In the genomic region with DNA sequence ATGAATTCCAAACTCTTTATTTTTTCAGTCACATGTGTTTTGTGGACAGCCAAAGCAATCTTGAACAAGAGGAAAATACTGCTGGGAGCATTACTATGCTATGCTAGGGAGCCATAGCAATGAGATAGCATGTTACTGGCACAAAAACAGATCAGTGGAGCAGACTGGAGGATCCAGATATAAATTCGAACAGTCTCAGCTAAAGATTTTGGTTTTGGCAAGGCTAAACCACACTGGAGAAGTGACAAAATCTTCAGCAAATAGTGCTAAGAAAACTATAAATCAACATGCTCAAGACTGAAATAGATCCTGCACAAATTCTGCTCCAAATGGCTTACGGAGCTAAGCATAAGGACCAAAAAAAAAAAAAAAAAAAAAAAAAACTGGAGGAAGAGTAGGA, we compare ENCODE assay signal across 16 mouse cellular contexts. TPM values are rescaled to one million over a fixed set of nuclear protein-coding genes. Genes with fewer than 3 reads are reported as not detected.
"Had no signal": no experiment of that assay in that cellular context is flagged by ENCODE, and none has a peak within 500 bp of the region (broad histone marks: within the 10 kb centered on the region; RNA-seq: fewer than 3 reads in every experiment).

No protein-coding gene starts in this region.

- ATAC-seq: liver, embryonic 12.5 days had no signal

- H3K9me3 ChIP-seq: limb, embryonic 15.5 days; liver, embryonic 12.5 days; midbrain, embryonic 10.5 days; neural tube, embryonic 15.5 days had no signal

- H3K27me3 ChIP-seq: limb, embryonic 15.5 days; liver, embryonic 12.5 days; neural tube, embryonic 15.5 days had no signal

- H3K9ac ChIP-seq: limb, embryonic 15.5 days; liver, embryonic 12.5 days; lung, embryonic 14.5 days; neural tube, embryonic 15.5 days had no signal

- H3K4me1 ChIP-seq: limb, embryonic 15.5 days; liver, embryonic 12.5 days; neural tube, embryonic 15.5 days had no signal

- H3K27ac ChIP-seq: kidney, postnatal 0 days; limb, embryonic 15.5 days; liver, embryonic 12.5 days; midbrain, embryonic 10.5 days; neural tube, embryonic 15.5 days had no signal

- H3K4me3 ChIP-seq: limb, embryonic 15.5 days; liver, embryonic 12.5 days; midbrain, embryonic 10.5 days; myocyte; neural tube, embryonic 15.5 days had no signal

- DNase-seq: kidney, adult 9 months; kidney, postnatal 36 days; lung, embryonic 14.5 days; lung, postnatal 10 days; lung, postnatal 4 days; midbrain, embryonic 14.5 days; spleen, adult 18-20 months; thymus, adult 2 months; thymus, postnatal 25 days had no signal

- H3K36me3 ChIP-seq: limb, embryonic 15.5 days; liver, embryonic 12.5 days; midbrain, embryonic 10.5 days; neural tube, embryonic 15.5 days had no signal

- H3K4me2 ChIP-seq: limb, embryonic 15.5 days; liver, embryonic 12.5 days; lung, embryonic 14.5 days; neural tube, embryonic 15.5 days had no signal

RNA-seq across cellular contexts. Expression of a gene that starts 12.6 kb away (rescaled TPM):
- total RNA-seq: megakaryocyte, adult 5-6 weeks had no signal
